Mouse (Mus musculus): ENCODE measurements around the gene 4933411K16Rik.

GRCm38 (mm10) chr19:42005616-42006015 is 46.4 kb upstream of the 4933411K16Rik start:
- TF ChIP-seq CTCF (IDR thresholded peaks at IDR 0.05; ENCODE audit: low read depth, low read length), result no peak
- no peak for TF ChIP-seq POLR2A (IDR thresholded peaks at IDR 0.05; ENCODE audit: extremely low read depth, insufficient read depth, low read length)

All from liver, adult 2 months (tissue).